Mouse (Mus musculus): ENCODE data around the gene Ptprr. TPM values are rescaled to one million over a fixed set of nuclear protein-coding genes. Genes with fewer than 3 reads are reported as not detected.

The Ptprr gene
- polyA plus RNA-seq, 1 experiment from 2014 or later = 2.2 TPM

DNA sequence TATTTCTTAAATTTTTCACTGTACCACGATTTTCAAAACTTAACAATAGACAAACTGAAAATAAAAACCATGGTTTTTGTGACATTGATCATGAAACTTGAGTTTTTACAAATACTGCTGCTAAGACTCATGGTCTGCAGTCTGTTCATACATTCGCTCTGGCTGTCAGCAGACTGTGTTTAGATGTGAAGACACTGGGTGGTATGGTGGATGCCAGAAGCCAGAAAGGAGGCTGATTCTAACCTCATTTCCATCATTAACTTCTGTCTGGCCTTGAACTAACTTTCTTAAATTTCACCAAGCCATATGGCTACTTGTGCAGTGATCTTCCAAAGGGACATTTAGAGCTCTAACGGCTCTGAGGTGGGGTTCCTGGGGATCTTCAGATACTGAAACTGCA is 112.4 kb downstream of the Ptprr start:
- Histone ChIP-seq H3K27me3 (ENCODE audit: insufficient read depth, low read length) (no peaks in the 10 kb centered on the region), H3K9ac (ENCODE audit: low read depth, low read length) (no peak overlapping the region), H3K27ac (no peak overlapping the region), H3K36me3 (ENCODE audit: insufficient read depth, low read length) (no peaks in the 10 kb centered on the region), H3K9me3 (replicated peaks; ENCODE audit: low read length) (no peaks in the 10 kb centered on the region), H3K4me2 (ENCODE audit: low read length) (no peak overlapping the region), H3K4me1 (replicated peaks; ENCODE audit: insufficient read depth, low read length) (no peaks in the 10 kb centered on the region), H3K4me3 (replicated peaks; ENCODE audit: low read depth, low read length) (no peak overlapping the region)
- no peak for ATAC-seq (replicated peaks; ENCODE audit: low FRiP score, low read depth)
- WGBS = 72% methylated on average over 3 of the region's 3 CpGs
- no peak for DNase-seq (ENCODE audit: low spot score)
- TF ChIP-seq CTCF (IDR thresholded peaks at IDR 0.05; ENCODE audit: low read depth) = no peak

DNA sequence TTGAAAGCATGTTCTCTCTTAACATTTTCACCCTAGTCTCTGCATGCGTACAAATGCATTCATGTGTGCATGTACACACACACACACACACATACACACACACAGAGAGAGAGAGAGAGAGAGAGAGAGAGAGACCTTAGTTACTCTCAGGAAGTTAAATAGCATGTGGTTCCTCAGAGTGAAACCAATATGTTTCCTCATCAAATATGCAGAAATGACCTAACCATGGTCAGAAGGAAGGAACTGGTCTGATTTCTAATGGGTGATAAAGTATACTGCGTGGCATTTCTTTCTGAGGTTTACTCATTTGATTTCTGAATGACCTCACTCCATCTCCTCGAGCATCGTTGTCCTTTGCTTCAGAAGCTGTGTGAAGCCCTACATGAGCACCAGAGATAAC is 113.2 kb downstream of the Ptprr start:
- DNase-seq (ENCODE audit: low spot score) (no peak), ATAC-seq (replicated peaks; ENCODE audit: low FRiP score, low read depth) (no peak)
- Histone ChIP-seq H3K27me3 (ENCODE audit: insufficient read depth, low read length) (no peaks in the 10 kb centered on the region), H3K4me3 (replicated peaks; ENCODE audit: low read depth, low read length) (no peak overlapping the region), H3K4me2 (ENCODE audit: low read length) (no peak overlapping the region), H3K9me3 (replicated peaks; ENCODE audit: low read length) (no peaks in the 10 kb centered on the region), H3K27ac (no peak overlapping the region), H3K36me3 (ENCODE audit: insufficient read depth, low read length) (no peaks in the 10 kb centered on the region), H3K9ac (ENCODE audit: low read depth, low read length) (no peak overlapping the region), H3K4me1 (replicated peaks; ENCODE audit: insufficient read depth, low read length) (no peaks in the 10 kb centered on the region)
- TF ChIP-seq CTCF (IDR thresholded peaks at IDR 0.05; ENCODE audit: low read depth) = no peak
- whole genome bisulfite sequencing = 81% methylated on average over 4 of the region's 4 CpGs

DNA sequence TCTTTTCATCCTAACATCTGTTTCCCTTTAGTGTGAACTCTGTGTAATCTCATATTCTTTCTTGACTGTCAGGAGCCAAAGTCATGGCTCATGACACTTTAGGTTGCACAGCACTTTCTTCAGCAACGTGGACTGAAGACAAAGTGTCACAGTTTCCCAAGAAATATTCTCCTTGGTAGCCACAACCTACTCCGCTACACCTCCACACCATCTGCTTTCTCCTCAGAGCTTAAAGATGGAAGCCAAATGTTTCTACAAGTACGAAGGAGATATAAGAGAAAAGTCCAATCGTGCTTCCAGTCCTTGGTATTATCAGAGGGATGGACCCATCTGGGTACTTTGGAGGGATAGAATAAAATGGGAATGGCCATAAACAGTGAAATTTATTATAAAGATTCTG is 114.2 kb downstream of the Ptprr start:
- ATAC-seq (replicated peaks; ENCODE audit: low FRiP score, low read depth) (no peak), DNase-seq (ENCODE audit: low spot score) (no peak)
- no peak overlapping the region for H3K4me2 ChIP-seq (ENCODE audit: low read length)
- H3K4me1 ChIP-seq (replicated peaks; ENCODE audit: insufficient read depth, low read length) = no peaks in the 10 kb centered on the region
- no peak overlapping the region for H3K9ac ChIP-seq (ENCODE audit: low read depth, low read length)
- no peak overlapping the region for H3K4me3 ChIP-seq (replicated peaks; ENCODE audit: low read depth, low read length)
- no peak for TF ChIP-seq CTCF (IDR thresholded peaks at IDR 0.05; ENCODE audit: low read depth)
- WGBS = 67% methylated on average over 4 of the region's 4 CpGs
- H3K27ac ChIP-seq = no peak overlapping the region
- no peaks in the 10 kb centered on the region for H3K9me3 ChIP-seq (replicated peaks; ENCODE audit: low read length)
- no peaks in the 10 kb centered on the region for H3K36me3 ChIP-seq (ENCODE audit: insufficient read depth, low read length)
- no peaks in the 10 kb centered on the region for H3K27me3 ChIP-seq (ENCODE audit: insufficient read depth, low read length)

DNA sequence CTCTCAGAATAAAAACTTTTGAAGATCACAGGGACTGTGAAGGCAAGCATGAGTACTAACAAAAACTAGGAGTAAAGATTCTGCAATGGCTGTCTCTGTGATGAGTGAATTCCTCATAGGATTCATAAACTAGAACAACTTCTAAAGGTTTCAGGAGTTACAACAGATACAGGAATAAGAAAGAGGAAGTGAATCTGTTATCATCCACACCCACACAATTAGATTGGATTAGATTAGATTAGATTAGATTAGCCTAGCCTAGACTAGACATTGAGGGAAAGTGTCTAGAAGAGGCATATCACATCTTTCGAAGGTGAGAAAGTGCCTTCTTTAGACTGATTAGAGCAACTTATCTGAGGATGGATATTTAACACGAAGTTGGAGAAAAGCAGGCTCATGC is 117.2 kb downstream of the Ptprr start:
- no peak overlapping the region for H3K9ac ChIP-seq (ENCODE audit: low read depth, low read length)
- TF ChIP-seq CTCF (IDR thresholded peaks at IDR 0.05; ENCODE audit: low read depth) = no peak
- no peaks in the 10 kb centered on the region for H3K4me1 ChIP-seq (replicated peaks; ENCODE audit: insufficient read depth, low read length)
- H3K27ac ChIP-seq = no peak overlapping the region
- H3K4me3 ChIP-seq (replicated peaks; ENCODE audit: low read depth, low read length) = no peak overlapping the region
- no peaks in the 10 kb centered on the region for H3K27me3 ChIP-seq (ENCODE audit: insufficient read depth, low read length)
- no peak for DNase-seq (ENCODE audit: low spot score)
- no peak for ATAC-seq (replicated peaks; ENCODE audit: low FRiP score, low read depth)
- H3K36me3 ChIP-seq (ENCODE audit: insufficient read depth, low read length) = no peaks in the 10 kb centered on the region
- WGBS = 92% methylated on average over 2 of the region's 2 CpGs
- H3K9me3 ChIP-seq (replicated peaks; ENCODE audit: low read length) = no peaks in the 10 kb centered on the region
- H3K4me2 ChIP-seq (ENCODE audit: low read length) = no peak overlapping the region

DNA sequence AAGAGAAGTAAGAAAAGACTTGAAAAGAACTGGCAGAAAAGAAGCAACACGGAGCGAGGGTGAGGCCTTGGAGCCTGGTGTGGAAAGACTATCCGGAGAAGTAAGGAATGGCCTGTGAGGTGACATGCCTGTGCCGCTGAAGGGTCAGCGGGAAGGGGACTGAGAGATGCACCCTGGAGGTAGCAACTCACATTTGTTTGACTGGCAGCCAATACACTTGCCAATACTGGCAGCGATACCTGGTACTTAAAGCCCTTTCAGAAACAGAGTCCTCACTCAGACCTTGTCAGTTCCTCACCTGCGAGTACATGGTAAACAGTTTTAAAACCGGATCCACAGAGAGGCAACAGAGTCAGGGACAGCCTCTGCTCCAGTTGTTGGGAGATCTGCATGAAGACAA is 122.2 kb downstream of the Ptprr start:
- H3K9me3 ChIP-seq (replicated peaks; ENCODE audit: low read length) = no peaks in the 10 kb centered on the region
- H3K4me1 ChIP-seq (replicated peaks; ENCODE audit: insufficient read depth, low read length) = no peaks in the 10 kb centered on the region
- no peak overlapping the region for H3K4me3 ChIP-seq (replicated peaks; ENCODE audit: low read depth, low read length)
- WGBS = 92% methylated on average over 8 of the region's 8 CpGs
- no peak overlapping the region for H3K27ac ChIP-seq
- ATAC-seq (replicated peaks; ENCODE audit: low FRiP score, low read depth) (no peak), DNase-seq (ENCODE audit: low spot score) (no peak)
- no peaks in the 10 kb centered on the region for H3K36me3 ChIP-seq (ENCODE audit: insufficient read depth, low read length)
- H3K4me2 ChIP-seq (ENCODE audit: low read length) = no peak overlapping the region
- H3K27me3 ChIP-seq (ENCODE audit: insufficient read depth, low read length) = no peaks in the 10 kb centered on the region
- TF ChIP-seq CTCF (IDR thresholded peaks at IDR 0.05; ENCODE audit: low read depth) = no peak
- H3K9ac ChIP-seq (ENCODE audit: low read depth, low read length) = no peak overlapping the region

DNA sequence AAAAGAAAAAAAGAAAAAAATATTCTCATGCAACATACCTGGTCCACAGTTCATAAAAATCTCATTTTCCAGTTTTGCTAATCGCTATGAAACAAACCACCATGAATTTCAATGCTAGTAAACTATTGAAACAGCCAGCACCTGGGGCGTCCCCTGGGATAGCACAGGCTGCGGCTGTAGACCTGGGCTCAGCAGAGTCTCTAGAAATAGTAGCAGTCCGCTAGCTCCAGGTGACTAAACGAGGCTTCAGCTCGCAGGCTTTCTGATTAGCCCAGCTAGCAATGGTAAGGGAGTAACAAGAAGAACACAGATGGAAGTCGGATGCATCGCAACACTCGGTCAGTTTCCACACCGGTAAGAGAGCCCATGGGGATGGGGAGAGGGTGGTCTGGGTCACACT is 125.7 kb downstream of the Ptprr start:
- Histone ChIP-seq H3K36me3 (ENCODE audit: insufficient read depth, low read length) (no peaks in the 10 kb centered on the region), H3K9me3 (replicated peaks; ENCODE audit: low read length) (no peaks in the 10 kb centered on the region), H3K9ac (ENCODE audit: low read depth, low read length) (no peak overlapping the region), H3K27me3 (ENCODE audit: insufficient read depth, low read length) (no peaks in the 10 kb centered on the region), H3K4me2 (ENCODE audit: low read length) (no peak overlapping the region), H3K4me1 (replicated peaks; ENCODE audit: insufficient read depth, low read length) (no peaks in the 10 kb centered on the region), H3K27ac (no peak overlapping the region), H3K4me3 (replicated peaks; ENCODE audit: low read depth, low read length) (no peak overlapping the region)
- DNase-seq (ENCODE audit: low spot score) (no peak), ATAC-seq (replicated peaks; ENCODE audit: low FRiP score, low read depth) (no peak)
- WGBS = 88% methylated on average over 10 of the region's 10 CpGs
- no peak for TF ChIP-seq CTCF (IDR thresholded peaks at IDR 0.05; ENCODE audit: low read depth)

DNA sequence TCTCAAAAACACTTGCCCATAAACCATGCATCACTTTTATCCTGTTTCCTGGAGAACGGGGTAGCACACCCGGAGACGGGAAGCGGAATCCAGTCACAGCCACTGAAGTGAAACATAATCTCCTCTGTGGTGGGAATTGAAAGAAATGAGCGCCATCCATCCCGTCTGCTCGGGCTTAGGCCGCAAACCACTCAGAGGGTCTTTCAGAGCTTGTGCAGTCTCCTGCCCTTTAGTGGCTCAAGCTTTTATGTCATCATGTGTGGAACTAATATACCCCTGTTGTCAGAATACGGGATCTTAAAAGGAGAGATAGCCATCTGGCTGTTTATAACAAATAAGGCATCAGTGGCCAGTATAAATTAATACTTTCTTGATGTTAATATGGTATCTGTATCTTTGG is 128.1 kb downstream of the Ptprr start:
- TF ChIP-seq CTCF (IDR thresholded peaks at IDR 0.05; ENCODE audit: low read depth) = no peak
- H3K9me3 ChIP-seq (replicated peaks; ENCODE audit: low read length) = no peaks in the 10 kb centered on the region
- H3K36me3 ChIP-seq (ENCODE audit: insufficient read depth, low read length) = no peaks in the 10 kb centered on the region
- no peak overlapping the region for H3K4me3 ChIP-seq (replicated peaks; ENCODE audit: low read depth, low read length)
- no peaks in the 10 kb centered on the region for H3K4me1 ChIP-seq (replicated peaks; ENCODE audit: insufficient read depth, low read length)
- ATAC-seq (replicated peaks; ENCODE audit: low FRiP score, low read depth) (no peak), DNase-seq (ENCODE audit: low spot score) (no peak)
- H3K27me3 ChIP-seq (ENCODE audit: insufficient read depth, low read length) = no peaks in the 10 kb centered on the region
- 30% methylated on average over 9 of the region's 9 CpGs for WGBS
- no peak overlapping the region for H3K27ac ChIP-seq
- no peak overlapping the region for H3K4me2 ChIP-seq (ENCODE audit: low read length)
- no peak overlapping the region for H3K9ac ChIP-seq (ENCODE audit: low read depth, low read length)

Data from kidney, postnatal 0 days (tissue).